Mouse (Mus musculus): ENCODE results near the gene Gemin4.

- TF ChIP-seq CTCF (IDR thresholded peaks at IDR 0.05; ENCODE audit: low read depth): peak; percentile 70
- TF ChIP-seq EP300 (IDR thresholded peaks at IDR 0.05; ENCODE audit: low read depth): no peak
Observed at GRCm38 (mm10) chr11:76167079-76167765, 50.2 kb downstream of the Gemin4 start.

All from liver, embryonic 14.5 days (tissue).